Mouse (Mus musculus) liver, postnatal 0 days (tissue): ENCODE measurements around the gene Mgl2. TPM values are rescaled to one million over a fixed set of nuclear protein-coding genes. Genes with fewer than 3 reads are reported as not detected.
"Not testable (repeated sequence)": the region's sequence is repeated elsewhere in the genome, so short reads cannot be mapped to it uniquely, and the experiment has no call there.

Experiments
- ATAC-seq: fragments of 200-750 bp; cut with Nextera tagmentation; 2 replicates; pipeline ENCODE4 v1.8.0; 2017; ENCODE audit warnings: mild to moderate bottlenecking, moderate library complexity
- DNase-seq: peaks from one replicate; pipeline ENCODE4 v3.0.0-alpha.2; 2016
- H3K27ac ChIP-seq: fragments of 300-500 bp; sonication (generic); 2 replicates; pipeline ENCODE4 v1.5.1; 2014; ENCODE audit warnings: antibody characterized with exemption, moderate library complexity, mild to moderate bottlenecking, low read depth
- H3K27me3 ChIP-seq: fragments of 300-500 bp; sonication (generic); 2 replicates; pipeline ENCODE4 v1.6.1; 2014; ENCODE audit warnings: low read length, control low read depth, mixed read lengths; ENCODE audit not compliant: insufficient read depth
- H3K36me3 ChIP-seq: fragments of 300-500 bp; sonication (generic); replicated peaks from 2 replicates; pipeline ENCODE4 v1.6.1; 2014; ENCODE audit warnings: mild to moderate bottlenecking, control low read depth, low read length, moderate library complexity, mixed read lengths; ENCODE audit not compliant: insufficient read depth
- H3K4me1 ChIP-seq: fragments of 300-500 bp; sonication (generic); 2 replicates; pipeline ENCODE4 v1.6.1; 2014; ENCODE audit warnings: antibody characterized with exemption, mild to moderate bottlenecking, control low read depth; ENCODE audit not compliant: insufficient read depth
- H3K4me2 ChIP-seq: fragments of 300-500 bp; sonication (generic); 2 replicates; pipeline ENCODE4 v1.6.1; 2014; ENCODE audit warnings: low read depth, mild to moderate bottlenecking, low read length, moderate library complexity, mixed read lengths
- H3K4me3 ChIP-seq: fragments of 300-500 bp; sonication (generic); 2 replicates; pipeline ENCODE4 v1.5.1; 2014; ENCODE audit warnings: low read depth, low read length
- H3K9ac ChIP-seq: fragments of 300-500 bp; sonication (generic); replicated peaks from 2 replicates; pipeline ENCODE4 v1.6.1; 2014; ENCODE audit warnings: mild to moderate bottlenecking, moderate library complexity
- H3K9me3 ChIP-seq: fragments of 300-500 bp; sonication (generic); 2 replicates; pipeline ENCODE4 v1.6.1; 2016; ENCODE audit warnings: mild to moderate bottlenecking, control low read depth, low read length, mixed read lengths
- CTCF ChIP-seq: sonication (generic); IDR thresholded peaks from 2 replicates; pipeline ENCODE4 v1.5.1; 2016; ENCODE audit warnings: antibody characterized with exemption, low read depth
- EP300 ChIP-seq: IDR thresholded peaks from 2 replicates; pipeline ENCODE4 v1.6.1; 2016; ENCODE audit warnings: antibody characterized with exemption, low read depth, mild to moderate bottlenecking
- WGBS: fragments of 180-500 bp; shearing (Covaris S2); extraction: QIAGEN DNeasy Blood & Tissue Kit; methylation state at CpG from one replicate; pipeline ENCODE4 v1.1.7; 2014; ENCODE audit not compliant: insufficient replicate concordance; 5-methylcytosine and 5-hydroxymethylcytosine counted together
- polyA plus RNA-seq: library from polyadenylated mRNA; unstranded; fragments of >200 nt; fragmentation: Nextera tagmentation; extraction: Ambion mirVana; gene quantifications from 2 replicates; pipeline ENCODE4 v1.2.1, GENCODE M21; 2015

Mgl2 gene
- polyA plus RNA-seq, 1 experiment from 2014 or later, result 1.5 TPM

GRCm38 (mm10) chr11:70099809-70100208, 30.3 kb upstream of the Mgl2 start:
- H3K9me3 ChIP-seq, result no peaks in the 10 kb centered on the region
- H3K27me3 ChIP-seq, result 0 out of 2 replicates have a peak, but pooled peaks cover 2% of the 10 kb centered on the region
- H3K4me2 ChIP-seq, result no peak overlapping the region
- TF ChIP-seq EP300 (no peak), CTCF (no peak)
- H3K4me3 ChIP-seq, result no peak overlapping the region
- H3K4me1 ChIP-seq, result no peaks in the 10 kb centered on the region
- WGBS, result 61% methylated on average over 2 of the region's 2 CpGs
- ATAC-seq, result no peak
- no peak overlapping the region for H3K27ac ChIP-seq
- H3K9ac ChIP-seq, result no peak overlapping the region
- H3K36me3 ChIP-seq, result peaks cover 4% of the 10 kb centered on the region; the same call in 1 of the 2 replicates
- DNase-seq, result no peak

GRCm38 (mm10) chr11:70103701-70104315, 26.3 kb upstream of the Mgl2 start:
- no peak for DNase-seq
- ATAC-seq, result 0 out of 2 replicates have a peak, but pooled peaks have one; percentile 12
- WGBS, result 65% methylated on average over 14 of the region's 14 CpGs
- Histone ChIP-seq H3K9me3 (no peaks in the 10 kb centered on the region), H3K27me3 (0 out of 2 replicates have a peak, but pooled peaks cover 2% of the 10 kb centered on the region), H3K4me3 (no peak overlapping the region), H3K4me1 (no peaks in the 10 kb centered on the region), H3K36me3 (no peaks in the 10 kb centered on the region), H3K27ac (no peak overlapping the region), H3K4me2 (no peak overlapping the region), H3K9ac (no peak overlapping the region)
- TF ChIP-seq EP300, result no peak

GRCm38 (mm10) chr11:70107085-70107484, 23.0 kb upstream of the Mgl2 start:
- 70% methylated on average over 8 of the region's 8 CpGs for WGBS
- no peaks in the 10 kb centered on the region for H3K9me3 ChIP-seq
- no peaks in the 10 kb centered on the region for H3K36me3 ChIP-seq
- ATAC-seq (no peak), DNase-seq (no peak)
- no peak overlapping the region for H3K4me3 ChIP-seq
- H3K27me3 ChIP-seq, result no peaks in the 10 kb centered on the region
- no peak overlapping the region for H3K4me2 ChIP-seq
- H3K4me1 ChIP-seq, result no peaks in the 10 kb centered on the region
- H3K27ac ChIP-seq, result no peak overlapping the region
- H3K9ac ChIP-seq, result no peak overlapping the region
- no peak for TF ChIP-seq CTCF
- TF ChIP-seq EP300, result no peak

GRCm38 (mm10) chr11:70110146-70110545, 20.0 kb upstream of the Mgl2 start:
- H3K9me3 ChIP-seq, result no peaks in the 10 kb centered on the region
- H3K4me1 ChIP-seq, result no peaks in the 10 kb centered on the region
- no peak overlapping the region for H3K9ac ChIP-seq
- 54% methylated on average over 3 of the region's 3 CpGs for WGBS
- no peak overlapping the region for H3K27ac ChIP-seq
- H3K4me2 ChIP-seq, result no peak overlapping the region
- DNase-seq, result peak; percentile 68
- H3K4me3 ChIP-seq, result no peak overlapping the region
- TF ChIP-seq CTCF (peak; percentile 88), EP300 (no peak)
- no peaks in the 10 kb centered on the region for H3K36me3 ChIP-seq
- H3K27me3 ChIP-seq, result no peaks in the 10 kb centered on the region
- no peak for ATAC-seq

- Histone ChIP-seq H3K4me1 (no peaks in the 10 kb centered on the region), H3K4me3 (no peak overlapping the region), H3K27me3 (no peaks in the 10 kb centered on the region), H3K9ac (no peak overlapping the region), H3K27ac (no peak overlapping the region), H3K4me2 (no peak overlapping the region), H3K36me3 (no peaks in the 10 kb centered on the region), H3K9me3 (0 out of 2 replicates have a peak, but pooled peaks cover under 1% of the 10 kb centered on the region)
- TF ChIP-seq EP300 (no peak), CTCF (no peak)
- 36% methylated on average over 4 of the region's 4 CpGs for WGBS
- no peak for DNase-seq
- ATAC-seq, result no peak
Observed at GRCm38 (mm10) chr11:70114562-70114961, 15.6 kb upstream of the Mgl2 start.

- H3K27ac ChIP-seq, result no peak overlapping the region
- no peaks in the 10 kb centered on the region for H3K27me3 ChIP-seq
- 80% methylated on average over 3 of the region's 3 CpGs for WGBS
- DNase-seq, result no peak
- no peaks in the 10 kb centered on the region for H3K36me3 ChIP-seq
- TF ChIP-seq EP300, result no peak
- no peak for TF ChIP-seq CTCF
- H3K9me3 ChIP-seq, result 0 out of 2 replicates have a peak, but pooled peaks cover 3% of the 10 kb centered on the region
- no peaks in the 10 kb centered on the region for H3K4me1 ChIP-seq
- ATAC-seq, result no peak
- no peak overlapping the region for H3K4me3 ChIP-seq
- H3K9ac ChIP-seq, result no peak overlapping the region
- H3K4me2 ChIP-seq, result no peak overlapping the region
Observed at GRCm38 (mm10) chr11:70115901-70116300, 14.2 kb upstream of the Mgl2 start.

- H3K27me3 ChIP-seq, DNase-seq, H3K4me1 ChIP-seq, ATAC-seq, H3K27ac ChIP-seq, H3K4me2 ChIP-seq, H3K4me3 ChIP-seq, H3K9me3 ChIP-seq, H3K36me3 ChIP-seq, H3K9ac ChIP-seq: not testable (repeated sequence)
- 65% methylated on average over 3 of the region's 3 CpGs for WGBS
Observed at GRCm38 (mm10) chr11:70135001-70135400, 4.9 kb downstream of the Mgl2 start.

GRCm38 (mm10) chr11:70135925-70136324, 5.8 kb downstream of the Mgl2 start:
- WGBS, result 82% methylated on average over 8 of the region's 8 CpGs
- H3K27ac ChIP-seq, DNase-seq, H3K9ac ChIP-seq, H3K4me3 ChIP-seq, H3K4me1 ChIP-seq, H3K36me3 ChIP-seq, ATAC-seq, H3K9me3 ChIP-seq, H3K27me3 ChIP-seq, H3K4me2 ChIP-seq: not testable (repeated sequence)
